Mouse (Mus musculus) left cerebral cortex, adult 18-20 months (tissue): ENCODE measurements at regions not wholly inside any gene's neighbourhood (a gene's known extent, or its start where the extent isn't known, plus 50 kb on each side); places are given as distances from the start of the nearest gene placed in this dataset.

ENCODE experiments used
- DNase-seq, 2 experiments: peaks; one replicate each; pipeline ENCODE4 v3.0.0; 2021 to 2022; ENCODE audit warnings: low spot score in 2 of 2, mixed read lengths in 1 of 2

DNA sequence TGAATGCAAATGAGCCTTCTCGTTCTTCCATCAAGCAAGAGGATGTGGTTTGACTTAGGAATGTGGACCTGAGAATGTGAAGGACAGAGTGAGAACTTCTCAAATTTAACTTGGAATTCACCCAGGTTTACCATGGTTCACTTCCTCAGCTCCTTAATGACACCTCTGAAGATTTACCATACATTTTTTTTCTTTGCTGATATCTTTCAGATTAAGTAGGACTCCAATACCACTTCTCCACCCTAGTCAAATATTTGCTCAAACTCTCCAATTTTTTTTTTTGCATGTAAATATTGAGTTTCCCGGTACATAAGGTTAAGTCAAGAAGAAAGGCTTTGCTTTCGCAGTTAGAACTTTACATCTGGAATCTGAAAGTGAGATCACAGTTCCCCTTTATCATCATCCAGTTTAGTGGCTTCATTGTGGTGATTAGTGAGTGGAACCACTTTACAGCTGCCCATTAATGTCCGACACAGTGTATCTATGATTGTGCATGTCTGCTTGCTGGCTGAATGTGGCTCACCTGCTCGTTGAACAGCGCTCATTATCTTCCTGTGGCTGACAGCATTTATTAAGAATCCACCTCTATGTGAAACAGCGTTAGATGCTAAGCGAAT is 446.0 kb upstream of the Adam34 start:
- no peak for DNase-seq

DNA sequence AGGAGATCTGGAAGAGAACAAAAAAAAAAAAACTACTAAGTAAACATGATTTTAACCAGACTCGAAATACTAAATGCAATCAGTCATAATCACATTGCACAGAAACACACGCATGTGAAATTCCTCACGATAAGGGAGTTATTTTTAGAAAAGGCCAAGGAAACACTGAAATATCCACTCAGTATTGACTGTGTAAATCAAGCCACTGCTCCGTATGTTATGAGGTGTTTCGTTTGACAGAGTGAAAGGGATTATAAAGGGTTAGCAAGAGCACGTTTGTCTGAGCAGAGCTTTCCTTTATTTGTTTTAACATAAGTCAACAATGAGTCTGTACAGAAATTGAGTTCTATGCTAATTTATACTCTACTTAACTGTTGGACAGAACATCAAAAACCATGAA is 455.3 kb upstream of the Adam34 start:
- DNase-seq, result no peak

GRCm38 (mm10) chr8:44177016-44177415 is 467.2 kb upstream of the Adam34 start:
- DNase-seq, result no peak

DNA sequence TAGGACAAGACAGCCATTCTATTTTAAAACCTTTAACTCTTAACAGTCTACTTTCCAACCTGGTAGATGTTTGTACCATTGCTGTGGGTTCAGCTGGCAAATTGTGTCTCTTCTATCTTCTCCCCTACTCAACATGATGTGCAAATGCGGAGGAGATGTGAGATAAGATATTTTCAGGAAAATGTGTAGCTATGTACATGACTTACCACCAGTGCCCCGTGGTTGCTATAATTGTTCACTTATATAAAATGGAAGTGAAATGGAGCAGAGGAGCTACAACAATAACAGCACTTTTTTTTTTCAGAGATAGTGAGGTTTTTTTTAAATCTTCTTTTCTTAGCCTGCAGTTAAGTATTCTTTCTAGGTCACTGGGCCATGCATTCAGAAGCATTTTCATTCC is 492.4 kb upstream of the Adam34 start:
- DNase-seq, result peak; percentile 3 to 9

GRCm38 (mm10) chr8:44206391-44207170 is 496.7 kb upstream of the Adam34 start:
- no peak for DNase-seq

GRCm38 (mm10) chr8:44222346-44222745 is 512.5 kb upstream of the Adam34 start:
- DNase-seq, result no peak

GRCm38 (mm10) chr8:44252393-44252792 is 542.5 kb upstream of the Adam34 start:
- DNase-seq, result no peak

DNA sequence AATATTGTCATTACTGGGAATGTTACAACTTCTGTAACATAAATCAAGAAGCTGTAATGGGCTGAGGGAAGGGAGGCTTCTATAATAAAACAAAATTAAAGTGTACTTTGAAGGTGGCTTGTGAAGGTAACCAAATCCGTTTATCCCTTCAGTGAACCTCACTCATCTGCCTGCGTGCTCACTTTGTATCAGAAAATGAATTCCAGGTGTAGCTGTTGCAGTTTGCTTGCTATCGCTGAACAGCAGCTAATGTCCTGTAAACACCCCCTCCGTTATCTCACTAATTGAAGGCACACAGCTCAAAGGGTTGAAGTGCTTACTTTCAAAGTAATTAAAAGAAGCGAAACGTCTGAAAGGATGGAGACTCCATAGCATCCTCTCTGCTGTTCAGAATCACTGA is 547.2 kb upstream of the Adam34 start:
- no peak for DNase-seq

DNA sequence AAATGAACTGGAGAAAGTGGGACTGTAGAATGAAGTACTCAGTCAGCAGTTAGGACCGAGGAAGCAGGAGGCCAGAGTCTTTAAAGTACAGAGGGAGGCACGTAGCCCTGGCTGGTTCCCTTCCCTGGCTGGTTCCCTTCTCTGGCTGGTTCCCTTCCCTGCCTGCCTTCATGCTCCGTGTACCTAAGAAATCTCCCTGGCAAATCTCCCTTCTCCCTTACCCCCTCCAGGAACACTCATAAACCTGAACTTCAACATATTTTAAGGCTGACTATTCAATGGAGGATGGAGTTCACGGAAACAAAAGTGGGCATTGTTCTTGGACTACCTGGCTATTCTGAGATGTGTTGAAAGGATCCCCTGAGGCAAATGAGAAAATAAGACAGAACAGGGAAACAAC is 551.2 kb upstream of the Adam34 start:
- no peak for DNase-seq

GRCm38 (mm10) chr8:44273300-44273699 is 563.5 kb upstream of the Adam34 start:
- no peak for DNase-seq

- DNase-seq, result no peak
These were observed 608.4 kb upstream of the Adam34 start for GRCm38 (mm10) chr8:44318216-44318615.

GRCm38 (mm10) chr8:44334323-44334993 is 600.8 kb upstream of the Fat1 start:
- DNase-seq, result no peak

- no peak for DNase-seq
These were observed 591.8 kb upstream of the Fat1 start for GRCm38 (mm10) chr8:44343401-44343800.

- no peak for DNase-seq
These were observed 591.3 kb upstream of the Fat1 start for GRCm38 (mm10) chr8:44343924-44344323.

DNA sequence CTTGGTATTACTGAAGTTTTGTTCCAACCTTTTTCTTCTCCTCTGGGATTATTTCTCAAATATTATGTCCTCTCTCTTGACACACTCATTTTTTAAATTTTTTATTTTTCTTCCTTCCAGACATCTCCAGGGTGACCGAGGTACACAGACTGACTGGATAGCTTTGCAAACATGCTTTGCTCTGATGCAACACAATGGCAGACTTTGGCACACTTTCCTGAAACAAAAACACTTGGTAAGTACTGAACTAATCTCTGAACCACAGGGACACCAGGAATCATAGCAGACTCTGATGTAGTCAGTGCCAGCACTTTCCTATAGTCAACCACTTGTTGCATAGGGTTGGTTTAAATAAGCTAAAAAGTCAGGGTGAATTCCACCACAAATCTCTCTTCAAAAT is 587.8 kb upstream of the Fat1 start:
- DNase-seq, result no peak

- DNase-seq, result peak; percentile 2 to 18
These were observed 561.3 kb upstream of the Fat1 start for GRCm38 (mm10) chr8:44373987-44374386.

DNA sequence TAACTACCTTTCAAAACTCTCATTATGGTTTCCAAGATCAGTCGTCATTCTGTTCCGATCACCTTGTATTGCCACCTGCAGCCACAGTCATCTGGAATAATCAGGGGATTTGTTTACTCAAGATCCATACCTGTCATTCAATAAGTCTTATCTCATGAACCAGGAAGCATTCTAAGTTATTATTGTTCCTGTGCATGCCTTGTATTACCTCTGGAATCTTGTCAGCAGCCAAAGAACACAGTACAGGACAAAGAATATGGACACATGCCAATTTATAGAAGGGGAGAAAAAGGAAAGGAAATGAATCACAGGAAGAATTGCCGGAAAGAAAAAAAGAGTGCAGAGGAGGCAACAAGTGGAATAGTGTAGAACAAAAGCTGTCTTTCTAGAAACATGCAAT is 557.5 kb upstream of the Fat1 start:
- DNase-seq, result no peak

GRCm38 (mm10) chr8:44408462-44408861 is 526.8 kb upstream of the Fat1 start:
- DNase-seq, result peak in 1 of 2 experiments; percentile 44

- DNase-seq, result no peak
These were observed 525.0 kb upstream of the Fat1 start for GRCm38 (mm10) chr8:44410261-44410660.

DNA sequence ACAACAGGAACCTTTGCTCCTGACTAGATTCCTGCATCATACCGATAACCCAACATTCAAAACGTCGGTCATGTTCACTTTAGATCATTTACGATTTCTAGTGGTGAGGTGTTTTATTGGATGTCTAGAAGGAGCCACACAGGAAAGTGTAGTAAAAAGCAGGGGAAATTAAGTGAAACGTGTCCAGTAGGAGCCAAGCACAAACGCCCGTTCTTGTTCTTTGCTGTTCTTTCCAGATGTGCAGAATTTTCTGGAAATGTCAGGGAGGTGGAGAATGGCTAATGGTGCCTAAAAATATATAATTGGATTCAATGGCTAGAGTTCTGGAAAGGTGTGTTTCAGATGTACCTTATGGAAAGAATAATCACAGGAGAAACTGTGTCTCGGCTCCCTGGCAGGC is 517.2 kb upstream of the Fat1 start:
- no peak for DNase-seq

DNA sequence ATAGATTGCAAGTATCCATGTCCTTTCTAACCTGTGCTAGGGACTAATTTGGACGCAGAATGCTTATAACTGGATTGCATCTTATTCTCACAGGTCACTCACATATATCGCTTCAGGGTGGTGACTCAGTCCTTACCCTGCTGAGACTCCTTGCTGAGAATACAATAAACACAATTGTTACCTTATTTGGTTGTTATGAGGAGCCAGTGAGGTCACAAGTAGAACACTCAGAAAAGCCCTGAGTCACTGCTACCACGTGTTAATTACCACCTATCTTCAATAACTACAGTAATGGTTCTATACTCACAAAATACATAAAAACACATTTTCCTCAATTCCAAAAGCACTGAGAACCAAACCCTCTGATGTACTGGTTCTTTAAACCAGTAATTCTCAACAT is 479.8 kb upstream of the Fat1 start:
- no peak for DNase-seq

DNA sequence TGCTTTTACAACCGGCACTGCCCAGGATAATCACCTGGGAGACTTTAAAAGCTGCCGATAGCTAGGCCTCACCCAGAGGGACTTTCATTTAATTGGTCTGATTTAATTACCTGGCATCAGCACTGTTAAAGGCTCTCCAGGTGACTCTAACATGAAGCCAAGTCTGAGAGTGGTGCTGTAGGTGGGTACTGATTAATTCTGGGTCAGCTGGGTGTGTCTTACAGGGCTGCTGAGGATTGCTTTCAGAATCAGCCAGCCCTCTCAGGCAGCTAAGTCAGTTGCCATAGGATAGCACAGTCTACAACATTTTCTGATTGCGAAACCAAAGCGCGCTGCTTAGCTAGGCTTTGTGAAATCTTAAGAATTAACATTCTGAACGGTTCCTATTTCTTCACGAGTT is 478.9 kb upstream of the Fat1 start:
- no peak for DNase-seq
